Mouse (Mus musculus): Measurements from ENCODE around the gene Fsip1.

Fsip1 gene

DNA sequence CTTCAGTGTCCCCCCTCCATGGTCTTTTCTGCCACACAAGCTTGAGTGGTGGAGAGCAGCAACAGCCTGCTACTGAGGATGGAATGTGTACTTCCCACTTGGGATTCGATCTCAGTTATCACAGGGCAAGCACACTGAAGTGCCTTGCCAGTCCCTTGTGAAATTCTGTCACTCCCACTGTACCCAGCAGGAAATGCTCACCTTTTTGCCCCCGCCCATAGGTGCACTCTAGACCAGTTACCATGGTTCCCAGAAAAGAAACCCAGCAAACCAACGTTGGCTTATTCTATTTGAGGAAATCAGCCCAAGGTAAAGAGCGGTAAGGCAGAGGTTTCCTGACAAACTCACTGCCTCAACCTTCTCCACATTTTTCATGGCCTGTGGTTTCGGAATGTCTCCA lies 47.1 kb downstream of the Fsip1 start:
- no peak for TF ChIP-seq GATA4 (IDR thresholded peaks at IDR 0.05; ENCODE audit: insufficient replicate concordance, low read length)

DNA sequence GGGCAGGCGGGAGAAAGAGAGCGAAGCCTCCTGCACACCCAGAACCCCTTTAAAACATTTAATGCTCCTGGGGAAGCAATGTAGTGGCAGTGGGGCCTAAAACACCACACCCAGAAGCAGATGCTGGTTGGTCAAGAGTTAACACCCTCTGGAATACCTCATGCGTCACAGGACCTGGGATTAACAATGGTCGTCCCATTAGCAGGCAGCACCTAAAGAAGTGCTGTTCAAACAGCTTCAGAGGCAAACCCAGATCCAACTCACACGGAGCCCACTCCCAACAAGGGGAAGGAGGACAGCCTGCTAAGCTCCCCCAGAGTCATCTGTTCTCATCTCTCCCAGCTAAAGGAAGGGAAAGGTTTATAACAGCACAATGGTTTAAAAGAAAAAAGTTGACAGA lies 48.1 kb downstream of the Fsip1 start:
- no peak for TF ChIP-seq GATA4 (IDR thresholded peaks at IDR 0.05; ENCODE audit: insufficient replicate concordance, low read length)

DNA sequence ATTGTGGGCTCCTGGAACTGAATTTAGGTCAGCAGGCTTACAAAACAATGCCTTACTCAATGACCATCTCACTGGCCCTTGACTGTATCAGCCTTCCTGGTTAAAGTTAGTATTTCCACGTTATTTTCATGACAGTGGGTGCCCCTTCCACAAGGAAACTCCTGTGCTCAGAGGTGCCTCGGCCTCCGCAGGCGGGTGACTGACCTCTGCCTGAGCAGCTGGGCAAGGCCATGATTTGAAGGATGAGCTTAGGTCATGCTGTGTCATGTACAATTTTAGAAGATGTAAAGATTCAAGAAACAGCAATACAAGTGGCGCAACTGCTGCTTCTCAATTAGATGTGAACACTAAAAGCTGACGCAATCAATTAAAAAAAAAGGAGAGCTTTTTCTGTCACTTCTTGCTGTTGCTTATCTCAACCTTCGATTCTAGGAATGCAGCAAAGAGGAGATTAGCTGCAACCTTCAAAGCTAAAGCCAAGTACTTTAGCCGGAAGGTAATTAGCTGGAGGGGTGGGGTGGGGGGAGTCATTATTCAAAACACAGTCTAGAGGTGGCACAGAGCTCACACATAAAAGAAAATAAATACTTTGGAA lies 50.7 kb downstream of the Fsip1 start:
- no peak for TF ChIP-seq GATA4 (IDR thresholded peaks at IDR 0.05; ENCODE audit: insufficient replicate concordance, low read length)

DNA sequence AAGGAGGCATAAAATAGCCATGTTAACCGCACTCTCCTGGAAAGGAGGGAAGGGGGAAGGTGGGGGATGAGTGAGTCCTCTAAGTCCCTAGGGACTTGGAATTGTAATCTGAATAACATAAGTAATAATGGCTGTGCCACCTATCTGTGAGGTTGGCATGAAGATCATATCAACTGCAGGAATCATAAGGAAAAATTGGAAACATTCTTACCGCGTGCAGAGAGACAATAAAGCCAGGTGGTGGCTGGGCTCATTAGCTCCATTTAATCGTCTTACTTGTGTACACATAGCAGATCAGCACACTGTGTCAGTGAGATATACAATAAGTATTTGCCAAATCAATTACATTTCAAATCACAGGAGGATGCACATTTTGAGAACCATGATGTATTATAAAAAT lies 52.1 kb downstream of the Fsip1 start:
- no peak for TF ChIP-seq GATA4 (IDR thresholded peaks at IDR 0.05; ENCODE audit: insufficient replicate concordance, low read length)

DNA sequence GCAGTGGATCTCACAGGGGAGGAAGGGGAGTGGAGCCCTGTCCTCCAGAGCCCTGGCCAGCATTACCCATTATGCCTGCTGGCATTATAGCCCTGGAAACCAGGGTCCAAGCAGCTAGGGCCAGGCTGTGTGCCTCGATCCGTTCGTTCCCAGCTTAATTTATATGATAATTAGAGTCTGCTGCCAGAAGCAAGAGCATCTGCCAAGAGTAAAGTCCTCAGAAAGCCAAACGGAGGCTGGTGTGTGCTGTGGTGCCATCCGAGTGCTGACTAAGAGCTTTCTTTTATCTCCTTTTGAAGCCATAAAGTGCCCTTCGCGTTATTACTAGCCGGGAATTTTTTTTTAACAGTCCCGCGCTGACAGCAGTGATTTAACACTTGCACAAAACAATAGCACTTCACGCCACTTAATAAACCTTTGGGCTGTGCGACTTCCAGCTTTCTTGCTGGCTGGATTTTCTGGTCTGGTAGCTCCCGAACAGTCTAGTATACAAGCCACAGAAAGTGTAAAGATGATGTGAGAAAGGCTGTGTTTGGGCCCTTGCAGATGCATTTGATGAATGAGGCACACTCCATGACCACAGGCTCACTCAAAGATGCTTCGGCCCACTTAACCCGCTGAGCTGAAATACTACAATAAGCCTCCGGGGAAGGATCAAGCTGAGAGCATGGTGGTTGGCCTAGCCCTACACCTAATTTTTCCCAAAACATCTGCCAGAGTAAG lies 52.9 kb downstream of the Fsip1 start:
- TF ChIP-seq GATA4 (IDR thresholded peaks at IDR 0.05; ENCODE audit: insufficient replicate concordance, low read length): no peak

DNA sequence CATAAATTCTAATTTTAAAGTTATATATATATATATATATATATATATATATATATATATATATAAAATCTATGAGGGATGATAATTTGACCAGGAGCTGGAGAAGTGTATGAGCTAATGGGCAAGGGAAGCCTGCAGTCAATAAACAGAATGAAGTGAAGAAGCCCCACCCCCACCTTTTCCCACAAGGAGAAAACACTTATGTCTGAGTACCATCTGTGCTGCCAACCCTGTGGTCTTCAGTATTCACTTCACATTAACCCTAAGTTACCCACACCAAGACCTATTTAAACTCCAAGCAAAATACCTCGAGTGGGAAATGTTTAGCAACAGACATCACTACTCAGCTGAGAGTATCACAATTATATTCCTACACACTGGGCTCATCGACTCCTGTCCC lies 53.8 kb downstream of the Fsip1 start:
- TF ChIP-seq GATA4 (IDR thresholded peaks at IDR 0.05; ENCODE audit: insufficient replicate concordance, low read length): no peak

DNA sequence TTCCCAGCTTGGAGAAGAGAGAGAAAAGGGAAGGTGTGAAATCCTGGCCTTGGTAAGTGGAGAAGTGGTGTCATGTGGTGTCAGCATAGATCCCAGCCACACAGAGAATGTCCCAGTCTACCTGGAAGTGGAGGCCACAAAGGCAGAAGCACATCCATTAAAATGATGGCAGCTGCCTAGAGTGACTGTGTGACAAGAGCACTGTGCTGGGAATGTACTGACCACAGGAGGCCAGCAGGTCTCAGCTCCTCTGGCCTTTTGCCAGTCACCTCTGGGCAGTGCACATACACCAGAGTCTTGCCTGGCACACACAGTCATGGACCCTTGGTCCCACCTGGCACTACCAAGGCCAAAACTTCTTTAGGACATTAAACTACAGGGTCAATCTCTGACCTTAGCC lies 54.8 kb downstream of the Fsip1 start:
- no peak for TF ChIP-seq GATA4 (IDR thresholded peaks at IDR 0.05; ENCODE audit: insufficient replicate concordance, low read length)

DNA sequence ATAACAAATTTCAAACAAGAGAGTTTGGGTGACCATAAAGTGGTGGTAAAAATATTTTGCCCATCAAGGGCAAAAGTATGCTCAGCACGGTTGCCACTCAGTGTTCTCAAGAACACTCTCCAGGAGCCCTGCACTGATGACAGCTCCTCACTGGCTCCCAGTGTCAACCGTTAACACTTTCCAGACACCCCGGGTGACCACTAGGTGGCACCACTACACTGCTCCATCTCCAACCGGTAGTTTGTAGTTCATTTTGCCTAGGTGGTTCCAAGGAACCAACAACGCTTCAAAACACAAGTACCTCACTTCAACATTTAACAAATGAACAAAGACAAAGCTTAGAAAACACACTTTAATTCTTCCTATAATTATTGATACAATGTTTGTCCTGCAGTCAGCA lies 56.9 kb downstream of the Fsip1 start:
- TF ChIP-seq GATA4 (IDR thresholded peaks at IDR 0.05; ENCODE audit: insufficient replicate concordance, low read length): no peak

DNA sequence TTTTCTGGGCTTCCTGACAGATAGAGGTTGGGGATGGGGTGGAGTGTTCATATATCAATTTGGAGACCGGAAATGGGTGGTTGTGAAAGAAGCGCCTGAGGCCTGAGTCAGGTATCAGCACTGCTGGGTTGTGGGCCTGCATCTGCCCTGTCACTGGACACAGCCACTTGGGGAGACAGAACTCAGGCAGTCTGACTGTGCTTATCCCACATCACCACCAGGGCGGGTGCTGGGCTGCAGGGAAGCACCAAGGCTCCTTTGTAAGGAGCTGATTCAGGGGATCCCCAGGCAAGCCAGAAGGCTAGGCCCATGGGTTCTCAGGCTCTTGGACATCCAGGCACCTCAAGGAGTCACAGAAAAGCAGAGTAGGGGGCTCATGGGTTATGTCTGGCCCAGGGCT lies 59.8 kb downstream of the Fsip1 start:
- TF ChIP-seq GATA4 (IDR thresholded peaks at IDR 0.05; ENCODE audit: insufficient replicate concordance, low read length): no peak

DNA sequence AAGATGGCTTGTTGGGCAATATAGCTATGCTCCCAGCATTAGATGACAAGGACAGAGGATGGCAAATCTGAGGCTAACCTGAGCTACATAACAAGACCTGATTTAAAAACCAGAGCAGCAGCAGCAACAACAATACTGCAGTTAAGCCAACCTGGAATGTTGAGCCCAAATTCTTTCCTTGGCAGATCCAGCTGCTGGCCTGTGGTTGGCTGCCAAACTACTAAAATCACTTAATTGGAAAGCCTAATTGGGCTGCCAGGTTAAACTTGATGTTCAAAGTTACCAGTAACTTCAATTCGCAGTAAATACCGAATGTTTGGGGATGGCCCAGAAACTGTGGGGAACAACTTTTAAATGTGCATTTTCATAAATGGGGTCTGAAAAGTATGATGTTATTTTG lies 74.6 kb downstream of the Fsip1 start:
- no peak for TF ChIP-seq GATA4 (IDR thresholded peaks at IDR 0.05; ENCODE audit: insufficient replicate concordance, low read length)

DNA sequence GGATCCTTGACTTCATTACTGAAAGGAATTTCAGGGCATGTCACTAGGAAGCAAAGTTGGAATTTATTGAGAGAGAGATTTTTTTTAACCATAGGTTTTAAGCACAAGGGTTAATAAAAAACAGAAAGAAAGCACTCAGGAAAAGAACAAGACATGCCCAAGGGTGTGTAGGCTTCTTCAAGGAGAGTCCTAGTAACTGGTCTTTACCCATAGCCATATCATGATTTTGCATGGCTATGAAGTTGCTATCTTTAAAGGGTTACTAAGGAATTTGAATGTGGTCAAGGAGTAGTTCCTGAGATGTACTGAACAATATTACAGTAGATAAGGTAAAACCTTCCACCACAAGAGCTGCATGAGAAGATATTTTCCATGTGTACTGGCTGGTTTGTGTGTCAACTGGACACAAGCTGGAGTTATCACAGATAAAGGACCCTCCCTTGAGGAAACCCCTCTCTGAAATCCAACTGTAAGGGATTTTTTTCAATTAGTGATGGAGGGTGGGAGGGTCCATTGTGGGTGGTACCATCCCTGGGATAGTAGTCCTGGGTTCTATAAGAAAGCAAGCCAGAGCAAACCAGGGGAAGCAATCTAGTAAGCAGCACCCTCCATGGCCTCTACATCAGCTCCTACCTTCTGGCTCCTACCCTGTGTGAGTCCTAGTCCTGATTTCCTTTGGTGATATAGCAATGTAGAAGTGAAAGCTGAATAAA lies 76.7 kb downstream of the Fsip1 start:
- TF ChIP-seq GATA4 (IDR thresholded peaks at IDR 0.05; ENCODE audit: insufficient replicate concordance, low read length): no peak

DNA sequence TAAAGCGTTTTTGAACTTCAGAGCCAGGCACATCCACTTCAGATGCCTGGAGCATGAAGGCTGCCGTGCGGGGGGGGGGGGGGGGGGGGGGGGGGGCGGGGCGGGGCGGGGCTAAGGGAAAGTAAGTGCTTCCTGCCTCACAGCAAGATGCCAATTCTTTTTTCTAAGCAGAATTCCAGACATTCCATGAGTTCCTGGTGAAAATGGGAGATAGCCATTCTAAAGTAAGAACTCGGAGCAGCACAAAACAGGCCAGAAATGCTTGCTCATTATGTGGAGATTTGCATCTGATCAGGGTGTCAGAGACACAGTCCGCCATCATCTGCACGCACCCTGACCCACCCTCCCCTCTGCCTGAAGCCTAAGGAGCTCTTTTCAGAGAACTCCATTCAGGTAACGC lies 77.3 kb downstream of the Fsip1 start:
- TF ChIP-seq GATA4 (IDR thresholded peaks at IDR 0.05; ENCODE audit: insufficient replicate concordance, low read length): no peak

DNA sequence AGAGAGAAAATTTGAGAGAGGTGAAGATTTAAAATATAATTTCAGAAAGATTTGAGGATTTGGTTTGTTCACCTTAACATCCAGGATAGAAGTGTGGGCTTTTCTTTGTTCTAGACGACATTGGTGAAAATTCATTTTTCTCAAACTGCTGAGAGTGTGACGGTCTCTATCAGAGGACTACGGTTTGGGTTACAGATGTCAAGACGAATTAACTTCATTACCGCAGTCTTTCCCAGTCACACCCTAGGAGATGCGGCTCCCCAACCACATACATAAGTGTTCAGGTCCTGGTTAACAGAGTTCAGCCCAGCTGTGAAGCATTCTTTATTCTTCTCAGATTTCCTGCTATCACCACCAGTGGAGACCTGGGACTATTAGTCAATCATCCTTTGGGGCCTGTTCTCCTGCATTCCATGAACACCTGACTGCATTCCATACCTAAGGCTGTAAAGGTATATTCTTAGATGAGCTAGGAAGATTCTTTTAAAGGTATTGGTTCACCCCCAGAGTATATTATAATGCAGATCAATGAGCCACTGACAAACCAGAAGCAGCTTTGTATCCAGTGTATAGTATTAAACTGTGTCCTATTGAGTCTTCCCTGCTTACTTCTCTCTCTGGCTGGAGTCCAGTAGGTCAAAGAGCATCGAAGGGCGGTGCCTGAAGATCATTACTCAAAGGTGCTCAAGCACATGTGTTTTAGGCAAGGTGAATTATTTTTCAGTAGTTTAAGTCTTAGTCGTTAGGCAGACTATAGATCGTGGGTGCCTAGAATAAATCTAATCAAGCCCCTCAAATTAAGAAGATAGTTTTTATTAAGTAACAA lies 82.0 kb downstream of the Fsip1 start:
- TF ChIP-seq GATA4 (IDR thresholded peaks at IDR 0.05; ENCODE audit: insufficient replicate concordance, low read length): no peak

DNA sequence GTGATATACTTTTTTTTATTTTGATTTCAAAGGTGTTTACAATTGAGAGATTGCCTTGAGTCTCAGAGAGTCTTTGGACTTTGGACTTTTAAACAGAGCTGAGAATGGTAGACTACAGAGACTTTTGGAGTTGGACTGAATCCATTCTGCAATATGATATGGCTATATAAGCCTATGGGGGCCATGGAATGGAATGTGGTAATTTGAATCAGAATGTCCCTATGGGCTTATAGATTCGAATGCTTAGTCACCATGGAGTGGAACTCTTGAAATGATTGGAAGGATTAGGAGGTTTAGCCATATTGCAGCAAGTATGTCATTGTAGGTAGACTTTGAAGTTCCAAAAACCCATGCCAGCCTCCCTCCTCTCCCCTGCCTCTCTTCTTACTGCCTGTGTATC lies 88.5 kb downstream of the Fsip1 start:
- TF ChIP-seq GATA4 (IDR thresholded peaks at IDR 0.05; ENCODE audit: insufficient replicate concordance, low read length): no peak

DNA sequence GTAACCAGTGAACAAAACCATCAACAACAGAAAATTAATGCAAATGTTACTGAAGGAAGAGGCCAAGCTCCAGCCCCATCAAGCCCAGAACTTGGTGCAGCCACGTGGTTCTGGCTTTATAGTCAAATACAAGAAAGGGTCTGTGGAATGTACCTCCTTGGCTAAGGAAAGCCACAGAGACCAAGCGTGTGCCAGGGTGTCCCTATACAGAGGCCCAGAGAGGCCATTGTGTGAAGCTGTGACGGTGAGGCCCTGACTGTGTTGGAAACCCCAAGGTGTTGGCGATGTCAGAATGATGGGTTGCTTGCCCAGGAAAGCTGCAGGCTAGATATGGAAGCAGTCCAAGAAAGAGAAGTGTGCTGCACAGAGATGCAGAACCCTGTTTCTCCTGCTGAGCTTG lies 89.0 kb downstream of the Fsip1 start:
- no peak for TF ChIP-seq GATA4 (IDR thresholded peaks at IDR 0.05; ENCODE audit: insufficient replicate concordance, low read length)

DNA sequence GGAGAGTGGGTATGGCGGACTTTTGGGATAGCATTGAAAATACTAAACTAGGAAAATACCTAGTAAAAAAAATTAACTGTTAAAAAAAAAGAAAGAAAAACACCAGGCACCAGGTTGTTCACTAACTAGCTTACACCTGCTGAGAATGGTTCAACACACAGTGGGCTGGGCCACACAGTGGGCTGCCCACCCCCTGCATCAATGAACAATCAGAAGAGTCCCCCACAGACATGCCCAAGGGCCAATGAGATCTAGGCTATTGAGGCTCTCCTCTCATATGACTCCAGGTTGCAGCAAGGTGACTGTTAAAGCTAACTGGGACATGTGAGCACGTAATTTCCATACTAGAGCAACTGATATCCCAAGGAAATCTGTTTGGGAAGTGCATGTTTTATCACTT lies 91.1 kb downstream of the Fsip1 start:
- no peak for TF ChIP-seq GATA4 (IDR thresholded peaks at IDR 0.05; ENCODE audit: insufficient replicate concordance, low read length)
